Mouse (Mus musculus) ES-E14 (cell line): Measurements from ENCODE around the gene Prlr. TPM values are rescaled to one million over a fixed set of nuclear protein-coding genes. Genes with fewer than 3 reads are reported as not detected.

ENCODE experiments used
- DNase-seq: peaks from one replicate; pipeline ENCODE4 v3.0.0-alpha.2; 2013; ENCODE audit warnings: low read depth, low spot score
- H3K27ac ChIP-seq: 2 replicates; pipeline ENCODE4 v1.5.1; 2012; ENCODE audit warnings: low read depth, mild to moderate bottlenecking, low read length, moderate library complexity, mixed read lengths; ENCODE audit not compliant: poor library complexity, insufficient read depth, severe bottlenecking
- H3K36me3 ChIP-seq: 2 replicates; pipeline ENCODE4 v1.6.1; 2012; ENCODE audit warnings: mild to moderate bottlenecking, low read length, moderate library complexity, mixed read lengths; ENCODE audit not compliant: control insufficient read depth, poor library complexity, insufficient read depth, severe bottlenecking
- H3K4me1 ChIP-seq, 2 experiments: fragments of 150-350 bp in 1 of 2; sonication (generic) in 1 of 2; 2 replicates each; pipeline ENCODE4 v1.6.1; 2012; ENCODE audit warnings: low read length in 2 of 2, mild to moderate bottlenecking in 1 of 2, mixed read lengths in 1 of 2; ENCODE audit not compliant: control insufficient read depth in 2 of 2, insufficient read depth in 2 of 2, poor library complexity in 1 of 2
- H3K4me3 ChIP-seq, 2 experiments: fragments of 150-350 bp in 1 of 2; sonication (generic) in 1 of 2; 2 replicates each; pipeline ENCODE4 v1.5.1; 2012; ENCODE audit warnings: low read length in 2 of 2, low read depth in 1 of 2, mild to moderate bottlenecking in 1 of 2, mixed read lengths in 1 of 2; ENCODE audit not compliant: insufficient read depth in 1 of 2, poor library complexity in 1 of 2, severe bottlenecking in 1 of 2
- H3K9ac ChIP-seq: 2 replicates; pipeline ENCODE4 v1.6.1; 2012; ENCODE audit warnings: low read depth, mild to moderate bottlenecking, low read length, mixed read lengths; ENCODE audit not compliant: poor library complexity, insufficient read depth, severe bottlenecking
- H3K9me3 ChIP-seq: fragments of 150-350 bp; sonication (generic); 2 replicates; pipeline ENCODE4 v1.6.1; 2012; ENCODE audit warnings: low read depth, mild to moderate bottlenecking, low read length; ENCODE audit not compliant: control insufficient read depth, insufficient read depth
- CHD2 ChIP-seq: IDR thresholded peaks from 2 replicates; pipeline ENCODE4 v1.6.1; 2014; ENCODE audit warnings: mild to moderate bottlenecking, low read depth, low read length, inconsistent platforms
- HCFC1 ChIP-seq: IDR thresholded peaks from 2 replicates; pipeline ENCODE4 v1.6.1; 2012; ENCODE audit warnings: low read length, inconsistent platforms, borderline replicate concordance; ENCODE audit not compliant: insufficient read depth
- MAFK ChIP-seq: IDR thresholded peaks from 2 replicates; pipeline ENCODE4 v1.6.1; 2014; ENCODE audit warnings: mild to moderate bottlenecking, low read depth, low read length, inconsistent platforms; ENCODE audit not compliant: insufficient read depth
- ZC3H11A ChIP-seq: IDR thresholded peaks from 2 replicates; pipeline ENCODE4 v1.6.1; 2012; ENCODE audit warnings: low read depth, mild to moderate bottlenecking, inconsistent platforms, low read length, borderline replicate concordance
- ZNF384 ChIP-seq: IDR thresholded peaks from 2 replicates; pipeline ENCODE4 v1.6.1; 2012; ENCODE audit warnings: low read depth, low read length, inconsistent platforms
- in situ Hi-C, 2 experiments: fragments of 600-800 bp; cut with MboI; formaldehyde crosslinking; loops; one replicate each; pipeline ENCODE4 v1.15.1; 2025; ENCODE audit warnings: low sequenced_read_pairs in 2 of 2, inconsistent platforms in 1 of 2; ENCODE audit not compliant: unreplicated experiment in 2 of 2
- total RNA-seq: library from RNA; depleted of rRNA; stranded (reverse); fragments of 300-350 nt; gene quantifications from 2 replicates; pipeline ENCODE4 v1.2.3, GENCODE M21; 2012

Gene Prlr
- total RNA-seq, 1 experiment: 1.0 TPM

DNA sequence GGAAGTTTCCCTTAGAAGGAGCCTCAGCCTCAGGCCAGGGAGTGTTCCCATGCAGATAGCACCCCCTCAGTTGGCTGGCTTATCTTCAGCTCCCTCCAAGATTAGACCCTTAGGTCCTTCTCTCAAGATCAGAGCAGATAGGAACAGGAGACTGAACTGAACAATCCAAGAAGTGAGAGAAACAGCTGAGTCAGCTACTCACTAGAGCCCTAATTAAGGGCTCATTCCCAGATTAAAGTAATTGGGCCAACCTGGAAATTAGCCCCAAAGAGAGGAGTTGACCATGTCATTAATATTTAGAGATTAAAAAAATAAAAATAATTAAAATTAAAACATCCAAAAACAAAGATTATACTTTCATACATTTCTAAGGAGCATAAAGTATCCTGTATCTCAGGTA is 35.0 kb downstream of the Prlr start:
- Histone ChIP-seq H3K4me3 (no peak overlapping the region), H3K36me3 (no peaks in the 10 kb centered on the region), H3K27ac (no peak overlapping the region), H3K9ac (no peak overlapping the region), H3K4me1 (no peaks in the 10 kb centered on the region), H3K9me3 (no peaks in the 10 kb centered on the region)
- in situ Hi-C loops: no loop called here
- TF ChIP-seq MAFK: peak; percentile 72; the same call in 1 of the 2 replicates
- TF ChIP-seq HCFC1: no peak
- DNase-seq: no peak

DNA sequence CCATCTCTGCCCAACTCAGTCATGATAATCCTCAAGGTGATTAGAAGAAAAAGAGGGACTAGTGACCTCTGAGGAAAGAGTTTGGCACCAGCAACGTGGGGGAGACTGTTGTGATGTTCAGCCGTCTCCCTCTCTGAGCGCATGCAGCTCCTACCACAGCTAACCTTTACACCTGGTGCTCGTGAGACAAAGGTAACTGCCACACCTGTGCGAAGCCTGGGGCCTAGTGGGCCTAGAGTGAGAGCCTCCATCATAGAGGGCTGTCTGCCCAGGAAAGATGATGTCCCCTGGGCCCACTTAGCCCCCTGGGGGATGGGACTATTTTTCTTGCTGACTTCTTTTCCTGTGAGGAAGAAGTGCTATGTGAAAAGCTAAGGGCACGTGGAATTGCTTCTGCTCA is 36.2 kb downstream of the Prlr start:
- Histone ChIP-seq H3K4me1 (no peaks in the 10 kb centered on the region), H3K9me3 (no peaks in the 10 kb centered on the region), H3K27ac (no peak overlapping the region), H3K36me3 (no peaks in the 10 kb centered on the region), H3K4me3 (no peak overlapping the region), H3K9ac (no peak overlapping the region)
- in situ Hi-C loops: no loop called here
- no peak for TF ChIP-seq ZNF384
- TF ChIP-seq MAFK: no peak
- no peak for TF ChIP-seq ZC3H11A
- no peak for TF ChIP-seq CHD2
- no peak for TF ChIP-seq HCFC1
- DNase-seq: no peak

- Histone ChIP-seq H3K36me3 (no peaks in the 10 kb centered on the region), H3K4me1 (no peaks in the 10 kb centered on the region), H3K9me3 (no peaks in the 10 kb centered on the region), H3K4me3 (no peak overlapping the region), H3K9ac (no peak overlapping the region), H3K27ac (no peak overlapping the region)
- no peak for TF ChIP-seq HCFC1
- TF ChIP-seq ZNF384: no peak
- TF ChIP-seq MAFK: no peak
- no peak for TF ChIP-seq ZC3H11A
- no peak for TF ChIP-seq CHD2
- DNase-seq: no peak
- in situ Hi-C loops: no loop called here
These were observed 36.7 kb downstream of the Prlr start for GRCm38 (mm10) chr15:10213710-10214109.

DNA sequence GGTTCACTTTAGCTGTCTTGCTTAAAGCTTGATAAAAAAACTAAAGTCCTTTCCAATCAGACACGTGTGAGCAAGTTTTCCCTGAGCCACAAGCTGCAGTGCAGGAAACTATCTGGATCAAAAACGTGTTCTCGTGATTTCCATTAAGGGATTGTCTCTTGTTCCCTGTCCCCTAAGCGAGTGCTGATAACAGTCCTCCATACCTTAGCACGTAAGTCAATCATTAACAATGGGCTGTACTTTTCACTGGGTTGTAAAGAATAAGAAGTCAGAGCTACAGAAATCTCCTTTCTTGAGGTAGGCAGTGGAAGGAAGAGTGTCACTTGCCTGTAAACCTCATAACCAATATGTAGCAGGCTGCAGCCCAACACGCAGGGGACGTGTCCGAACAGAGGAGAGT is 38.7 kb downstream of the Prlr start:
- Histone ChIP-seq H3K36me3 (no peaks in the 10 kb centered on the region), H3K9ac (no peak overlapping the region), H3K4me1 (no peaks in the 10 kb centered on the region), H3K4me3 (no peak overlapping the region), H3K9me3 (no peaks in the 10 kb centered on the region), H3K27ac (no peak overlapping the region)
- no peak for DNase-seq
- in situ Hi-C loops: no loop called here
- TF ChIP-seq ZNF384: no peak

- H3K9me3 ChIP-seq: no peaks in the 10 kb centered on the region
- in situ Hi-C loops: no loop called here
- TF ChIP-seq CHD2: no peak
- no peak for TF ChIP-seq HCFC1
- TF ChIP-seq ZNF384: no peak
- no peak for TF ChIP-seq MAFK
- no peak for TF ChIP-seq ZC3H11A
These were observed 39.2 kb downstream of the Prlr start for GRCm38 (mm10) chr15:10216189-10216588.

More at GRCm38 (mm10) chr15:10216189-10216588, 39.2 kb downstream of the Prlr start:
- Histone ChIP-seq H3K36me3 (no peaks in the 10 kb centered on the region), H3K4me1 (no peaks in the 10 kb centered on the region), H3K4me3 (no peak overlapping the region), H3K27ac (no peak overlapping the region), H3K9ac (no peak overlapping the region)
- DNase-seq: no peak
